Mouse (Mus musculus): ENCODE data around the gene Il33.

DNA sequence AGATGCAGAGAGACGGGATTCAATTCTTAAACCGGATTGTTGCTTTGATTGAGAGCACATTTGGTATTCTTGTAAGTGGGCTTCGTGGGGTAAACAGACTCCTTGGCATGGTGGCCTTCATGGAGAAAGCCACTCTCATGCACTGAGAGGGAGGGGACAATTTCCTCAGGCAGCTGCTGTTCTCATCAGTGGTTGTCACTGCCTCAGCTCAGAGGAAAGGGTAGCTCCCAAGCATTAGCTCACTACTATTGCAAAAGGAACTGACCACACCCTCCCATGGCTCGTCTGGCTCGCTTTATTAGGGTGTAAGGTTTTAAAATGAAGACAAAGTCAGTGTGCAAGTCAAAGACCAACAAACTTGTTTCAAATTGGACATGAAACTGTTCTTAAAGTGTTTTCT is 48.5 kb downstream of the Il33 start:
- TF ChIP-seq POLR2A (IDR thresholded peaks at IDR 0.05; ENCODE audit: control insufficient read depth, extremely low read depth, insufficient read depth, low read length, poor library complexity) (no peak), CTCF (IDR thresholded peaks at IDR 0.05; ENCODE audit: borderline replicate concordance, control insufficient read depth, extremely low read depth, insufficient read depth, low read length, poor library complexity) (no peak)

Measured in thymus, adult 2 months (tissue).